Mouse (Mus musculus) myocyte (in vitro differentiated cells): ENCODE results near the gene Pdzd2.

Experiments
- CEBPB ChIP-seq: IDR thresholded peaks from 2 replicates; pipeline ENCODE4 v1.6.1; 2011; ENCODE audit warnings: mild to moderate bottlenecking, moderate library complexity; ENCODE audit not compliant: poor library complexity, insufficient read depth, severe bottlenecking
- E2F4 ChIP-seq: IDR thresholded peaks from one replicate; pipeline ENCODE4 v1.6.1; 2011; ENCODE audit warnings: mild to moderate bottlenecking, control low read depth, moderate library complexity; ENCODE audit not compliant: insufficient read depth
- MYOG ChIP-seq, 3 experiments: IDR thresholded peaks; one replicate each; pipeline ENCODE4 v1.6.1; 2011; ENCODE audit warnings: control low read depth in 2 of 3, low read depth in 2 of 3, mild to moderate bottlenecking in 2 of 3; ENCODE audit not compliant: insufficient read length in 2 of 3, control insufficient read depth in 1 of 3, insufficient read depth in 1 of 3
- POLR2A ChIP-seq: IDR thresholded peaks from one replicate; pipeline ENCODE4 v1.6.1; 2011; ENCODE audit warnings: low read depth, mild to moderate bottlenecking, control low read depth, moderate library complexity; ENCODE audit not compliant: insufficient read length
- POLR2AphosphoS2 ChIP-seq: IDR thresholded peaks from one replicate; pipeline ENCODE4 v1.6.1; 2011; ENCODE audit warnings: low read depth, control low read depth; ENCODE audit not compliant: insufficient read length
- SRF ChIP-seq: IDR thresholded peaks from one replicate; pipeline ENCODE4 v1.6.1; 2011; ENCODE audit warnings: low read depth; ENCODE audit not compliant: control insufficient read depth, insufficient read length
- USF1 ChIP-seq: IDR thresholded peaks from one replicate; pipeline ENCODE4 v1.6.1; 2011; ENCODE audit warnings: low read depth, mild to moderate bottlenecking, control low read depth, moderate library complexity

DNA sequence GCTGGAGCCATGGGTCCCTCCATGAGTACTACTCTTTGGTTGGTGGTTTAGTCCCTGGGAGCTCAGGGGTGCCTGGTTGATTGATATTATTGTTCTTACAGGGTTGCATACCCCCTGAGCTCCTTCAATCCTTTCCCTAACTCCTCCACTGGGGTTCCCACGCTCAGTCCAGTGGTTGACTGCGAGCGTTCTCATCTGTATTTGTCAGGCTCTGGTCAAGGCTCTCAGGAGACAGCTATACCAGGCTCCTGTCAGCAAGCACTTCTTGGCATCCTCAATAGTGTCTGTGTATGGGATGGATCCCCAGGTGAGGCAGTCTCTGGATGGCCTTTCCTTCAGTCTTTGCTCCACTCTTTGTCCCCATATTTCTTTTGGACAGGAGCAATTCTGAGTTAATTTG lies 392.8 kb downstream of the Pdzd2 start:
- TF ChIP-seq SRF = no peak
- no peak for TF ChIP-seq E2F4
- no peak for TF ChIP-seq POLR2A
- no peak for TF ChIP-seq USF1
- TF ChIP-seq POLR2AphosphoS2 = no peak
- TF ChIP-seq MYOG (IDR thresholded peaks at IDR 0.05; ENCODE audit: control insufficient read depth in 1 of 3, insufficient read depth in 1 of 3, insufficient read length in 2 of 3, low read depth in 2 of 3) = no peak
- TF ChIP-seq CEBPB = no peak
